Mouse (Mus musculus) hindbrain, embryonic 10.5 days (tissue): Measurements from ENCODE around the gene Sys1. TPM values are rescaled to one million over a fixed set of nuclear protein-coding genes. Genes with fewer than 3 reads are reported as not detected.

Experiments
- DNase-seq: peaks from one replicate; pipeline ENCODE4 v3.0.0-alpha.2; 2017; ENCODE audit warnings: low spot score
- H3K27ac ChIP-seq: fragments of 300-500 bp; sonication (generic); 2 replicates; pipeline ENCODE4 v1.5.1; 2016; ENCODE audit warnings: mild to moderate bottlenecking, moderate library complexity
- H3K27me3 ChIP-seq: fragments of 300-500 bp; sonication (generic); 2 replicates; pipeline ENCODE4 v1.6.1; 2016; ENCODE audit warnings: mild to moderate bottlenecking; ENCODE audit not compliant: poor library complexity, insufficient read depth, severe bottlenecking
- H3K36me3 ChIP-seq: fragments of 300-500 bp; sonication (generic); 2 replicates; pipeline ENCODE4 v1.6.1; 2016; ENCODE audit warnings: mild to moderate bottlenecking, moderate library complexity
- H3K4me1 ChIP-seq: fragments of 300-500 bp; sonication (generic); replicated peaks from 2 replicates; pipeline ENCODE4 v1.6.1; 2016; ENCODE audit warnings: mild to moderate bottlenecking
- H3K4me3 ChIP-seq: fragments of 300-500 bp; sonication (generic); 2 replicates; pipeline ENCODE4 v1.5.1; 2016; ENCODE audit warnings: mild to moderate bottlenecking, moderate library complexity
- H3K9me3 ChIP-seq: fragments of 300-500 bp; sonication (generic); 2 replicates; pipeline ENCODE4 v1.6.1; 2016; ENCODE audit warnings: mild to moderate bottlenecking, moderate library complexity
- WGBS: fragments of 180-500 bp; shearing (Covaris S2); methylation state at CpG from one replicate; pipeline ENCODE4 v1.1.7; 2016; 5-methylcytosine and 5-hydroxymethylcytosine counted together
- polyA plus RNA-seq: library from polyadenylated mRNA; unstranded; fragments of >200 nt; fragmentation: Nextera tagmentation; extraction: Ambion mirVana; gene quantifications from 2 replicates; pipeline ENCODE4 v1.2.1, GENCODE M21; 2016

The Sys1 gene
- polyA plus RNA-seq, 1 experiment from 2014 or later, result 76.4 TPM

DNA sequence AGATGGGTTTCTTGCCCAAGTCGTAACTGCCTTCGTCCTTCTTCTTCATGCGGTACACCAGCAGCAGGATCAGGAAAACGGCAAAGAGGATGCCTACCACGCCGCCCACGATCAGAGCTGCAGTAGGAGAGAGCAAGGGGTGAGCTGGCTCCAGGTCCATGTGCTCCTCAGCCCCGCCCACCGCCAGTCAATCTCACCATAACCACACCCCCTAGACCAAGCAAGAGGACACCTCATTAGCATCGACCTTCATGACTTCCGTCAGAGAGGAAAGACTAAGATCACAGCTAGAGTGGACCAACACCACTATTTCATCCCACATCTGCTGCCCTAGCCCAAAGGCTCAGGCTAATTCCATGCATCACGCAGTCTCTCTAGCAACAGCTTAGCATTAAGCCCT, 30.6 kb upstream of the Sys1 start:
- H3K9me3 ChIP-seq, result no peaks in the 10 kb centered on the region
- no peak for DNase-seq
- peaks cover 12% of the 10 kb centered on the region; the same call in 1 of the 2 replicates for H3K36me3 ChIP-seq
- H3K4me1 ChIP-seq, result peaks cover 26% of the 10 kb centered on the region
- 33% methylated on average over 12 of the region's 12 CpGs for WGBS
- H3K4me3 ChIP-seq, result no peak overlapping the region
- peaks cover 32% of the 10 kb centered on the region for H3K27me3 ChIP-seq
- H3K27ac ChIP-seq, result no peak overlapping the region

DNA sequence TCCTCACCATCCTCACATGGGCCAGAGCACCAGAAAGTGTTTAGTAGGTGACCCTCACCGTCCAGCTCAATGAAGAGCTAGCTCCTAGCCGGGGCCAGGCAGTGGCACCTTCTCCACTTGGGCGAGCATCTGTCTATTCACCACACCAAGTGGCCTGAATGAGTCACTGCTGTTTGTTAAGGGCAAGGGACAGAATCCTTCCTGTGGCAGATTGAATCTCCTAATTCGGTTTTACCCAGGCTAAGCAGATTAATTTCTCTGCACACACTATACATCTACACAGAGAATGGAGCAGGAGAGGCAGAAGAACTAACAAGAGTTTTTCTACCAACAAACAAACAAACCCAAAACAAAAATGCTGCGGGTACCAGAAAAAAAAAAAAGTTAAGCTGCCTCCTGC, 29.8 kb upstream of the Sys1 start:
- Histone ChIP-seq H3K4me1 (peaks cover 34% of the 10 kb centered on the region), H3K27me3 (peaks cover 37% of the 10 kb centered on the region), H3K4me3 (no peak overlapping the region), H3K27ac (no peak overlapping the region), H3K9me3 (no peaks in the 10 kb centered on the region), H3K36me3 (peaks cover 12% of the 10 kb centered on the region; the same call in 1 of the 2 replicates)
- DNase-seq, result no peak
- WGBS, result 86% methylated on average over 5 of the region's 5 CpGs

DNA sequence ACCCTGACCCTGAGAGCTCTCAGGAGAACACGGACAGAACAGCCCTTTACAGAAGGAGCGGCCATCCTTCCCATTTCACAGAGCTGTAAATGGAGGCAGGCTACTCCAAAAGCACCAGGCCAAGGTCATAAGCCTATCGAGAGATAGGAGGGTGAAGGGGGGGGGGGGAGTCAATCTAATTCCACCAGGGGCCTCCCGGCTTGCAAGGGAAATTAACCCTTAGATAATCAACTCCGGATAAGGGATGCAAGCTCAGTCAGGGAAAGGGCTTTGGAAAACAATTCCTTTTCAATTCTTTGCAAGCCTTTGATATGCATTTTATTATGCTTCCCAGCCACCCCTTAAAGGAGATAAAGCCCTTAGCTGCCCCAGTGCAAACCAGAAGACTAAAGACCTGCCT, 28.3 kb upstream of the Sys1 start:
- Histone ChIP-seq H3K9me3 (no peaks in the 10 kb centered on the region), H3K27ac (no peak overlapping the region), H3K36me3 (peaks cover 12% of the 10 kb centered on the region; the same call in 1 of the 2 replicates), H3K4me3 (no peak overlapping the region), H3K27me3 (peaks cover 37% of the 10 kb centered on the region), H3K4me1 (peaks cover 49% of the 10 kb centered on the region)
- WGBS, result 44% methylated on average over 5 of the region's 5 CpGs
- DNase-seq, result no peak

DNA sequence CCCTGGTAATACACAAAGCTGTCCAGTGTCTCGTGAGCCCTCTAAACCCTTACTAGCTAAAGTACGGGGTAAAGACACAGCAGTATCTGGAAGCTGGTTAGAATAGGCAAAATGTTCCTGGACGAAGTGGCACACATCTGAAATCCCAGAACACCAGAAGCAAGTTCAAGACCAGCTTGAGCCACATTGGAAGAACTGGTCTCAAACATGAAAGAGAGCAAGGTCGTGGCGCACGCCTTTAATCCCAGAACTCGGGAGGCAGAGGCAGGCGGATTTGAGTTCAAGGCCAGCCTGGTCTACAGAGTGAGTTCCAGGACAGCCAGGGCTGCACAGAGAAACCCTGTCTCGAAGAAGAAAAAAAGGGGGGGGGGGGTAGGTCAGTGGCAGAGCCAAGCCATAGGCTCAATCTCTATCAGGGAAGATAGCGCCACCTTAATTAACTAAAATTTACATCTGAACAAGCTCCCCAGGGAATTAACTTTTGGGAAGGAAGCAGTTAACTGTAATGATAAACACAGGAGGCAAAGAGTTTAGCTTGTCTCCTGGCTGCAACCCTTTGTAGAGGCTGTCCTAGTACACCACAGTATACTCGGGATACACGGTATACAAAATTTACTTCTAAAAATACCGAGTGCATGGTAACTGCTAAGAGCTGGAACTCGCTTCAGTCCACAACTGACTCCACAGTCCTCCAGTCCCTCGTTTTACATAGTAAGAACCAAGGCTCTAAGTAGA, 26.7 kb upstream of the Sys1 start:
- DNase-seq, result no peak
- Histone ChIP-seq H3K27me3 (peaks cover 37% of the 10 kb centered on the region), H3K36me3 (0 out of 2 replicates have a peak, but pooled peaks cover 10% of the 10 kb centered on the region), H3K9me3 (no peaks in the 10 kb centered on the region), H3K4me3 (no peak overlapping the region), H3K4me1 (peaks cover 53% of the 10 kb centered on the region), H3K27ac (no peak overlapping the region)
- WGBS, result 42% methylated on average over 15 of the region's 15 CpGs

DNA sequence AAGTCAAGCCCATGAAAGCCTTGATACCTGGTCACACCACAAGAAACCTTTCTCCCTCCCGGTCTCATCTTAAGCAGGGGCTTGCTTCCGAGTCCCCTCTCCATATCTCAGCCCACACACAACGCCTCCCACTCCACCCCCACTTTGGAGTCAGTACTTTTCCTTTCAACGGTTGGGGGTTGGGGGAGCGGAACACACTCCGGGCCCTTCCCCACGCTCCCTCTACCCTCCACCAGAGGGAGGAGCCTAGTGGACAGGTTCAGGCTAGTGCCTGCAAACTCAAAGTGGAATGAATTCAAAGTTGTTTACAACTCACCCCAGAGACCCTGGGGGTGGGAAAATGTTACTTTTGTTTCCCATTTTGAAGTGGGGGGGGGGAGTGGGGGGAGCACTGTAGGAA, 26.1 kb upstream of the Sys1 start:
- peak; percentile 21 for DNase-seq
- 0 out of 2 replicates have a peak, but pooled peaks cover 10% of the 10 kb centered on the region for H3K36me3 ChIP-seq
- H3K27ac ChIP-seq, result peak overlapping the region; percentile 31; the same call in 1 of the 2 replicates
- no peak overlapping the region for H3K4me3 ChIP-seq
- H3K9me3 ChIP-seq, result no peaks in the 10 kb centered on the region
- H3K4me1 ChIP-seq, result peaks cover 58% of the 10 kb centered on the region
- 18% methylated on average over 7 of the region's 7 CpGs for WGBS
- H3K27me3 ChIP-seq, result peaks cover 37% of the 10 kb centered on the region

DNA sequence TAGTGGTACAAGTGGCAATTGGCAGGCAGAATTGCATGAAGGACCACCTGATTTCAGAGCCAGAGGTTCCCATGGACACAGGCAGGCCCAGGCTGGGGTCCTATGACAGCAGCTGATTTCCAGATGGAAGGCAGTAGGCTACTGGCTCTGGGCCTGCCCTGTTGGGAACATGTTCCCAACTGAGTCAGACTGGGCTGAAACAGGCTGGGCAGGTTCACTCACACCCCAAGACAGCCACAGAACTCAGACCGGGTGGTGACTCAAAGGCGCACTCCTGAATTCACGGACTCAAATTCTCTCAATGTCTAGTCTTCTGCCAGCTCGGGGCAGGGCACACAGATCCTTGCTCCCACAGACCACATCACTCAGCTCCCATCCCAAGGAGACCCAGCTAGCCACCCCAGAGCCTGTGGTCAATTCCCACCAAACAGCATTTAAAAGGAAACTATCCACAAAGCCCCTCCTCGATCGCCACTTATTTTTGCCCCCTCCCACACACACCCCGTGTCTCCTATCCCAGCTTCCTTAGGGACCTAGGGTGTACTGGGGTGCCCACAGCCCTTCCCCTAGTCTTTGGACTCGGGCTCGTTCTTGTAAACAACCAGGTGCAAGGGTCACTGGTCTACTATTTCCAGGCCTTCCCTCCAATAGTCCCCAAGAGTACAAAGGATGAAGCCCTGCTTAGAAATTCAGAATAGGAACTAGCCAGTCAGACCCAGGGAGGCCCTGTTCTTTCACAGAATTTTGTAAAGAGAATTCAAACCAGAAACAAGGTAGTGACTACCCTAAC, 24.9 kb upstream of the Sys1 start:
- Histone ChIP-seq H3K27me3 (peaks cover 37% of the 10 kb centered on the region), H3K27ac (peak overlapping the region; percentile 65), H3K9me3 (no peaks in the 10 kb centered on the region), H3K4me3 (no peak overlapping the region), H3K36me3 (0 out of 2 replicates have a peak, but pooled peaks cover 10% of the 10 kb centered on the region), H3K4me1 (peaks cover 69% of the 10 kb centered on the region)
- peak; percentile 18 for DNase-seq
- WGBS, result 61% methylated on average over 9 of the region's 9 CpGs

DNA sequence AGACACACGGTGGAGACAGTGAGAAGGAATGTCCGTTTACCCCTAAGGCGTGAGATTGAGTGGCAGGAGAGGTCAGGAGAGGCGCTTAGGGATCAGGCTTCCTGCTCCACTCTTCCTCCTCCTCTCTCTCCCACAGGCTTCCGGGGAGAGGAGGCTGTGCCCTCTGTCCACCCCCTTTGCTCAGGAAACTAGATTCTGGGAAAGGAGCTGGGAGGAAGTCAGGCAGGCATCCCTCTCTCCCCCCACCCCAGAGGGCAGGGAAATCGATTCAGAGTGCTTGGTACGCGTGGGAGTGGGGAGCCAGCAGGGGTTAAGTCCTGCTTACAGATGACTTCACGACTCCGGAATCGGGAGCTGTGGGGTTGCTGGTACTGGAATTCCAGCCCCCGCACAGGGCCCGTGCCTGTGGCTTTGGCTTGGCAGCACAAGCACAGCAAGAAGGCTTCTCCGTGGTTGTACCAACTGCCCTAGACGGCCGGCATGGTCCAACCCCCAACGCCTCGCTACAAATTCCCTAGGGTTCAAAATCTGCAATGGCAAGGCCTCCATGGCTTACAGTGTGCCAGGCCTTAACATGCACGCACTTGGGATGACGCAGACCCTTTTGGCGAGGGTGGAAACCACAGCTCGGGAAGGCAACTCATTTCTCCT, 24.1 kb upstream of the Sys1 start:
- Histone ChIP-seq H3K36me3 (0 out of 2 replicates have a peak, but pooled peaks cover 10% of the 10 kb centered on the region), H3K9me3 (no peaks in the 10 kb centered on the region), H3K4me1 (peaks cover 73% of the 10 kb centered on the region), H3K27ac (peak overlapping the region; percentile 65), H3K27me3 (peaks cover 36% of the 10 kb centered on the region), H3K4me3 (no peak overlapping the region; the same call in 1 of the 2 replicates)
- WGBS, result 33% methylated on average over 22 of the region's 22 CpGs
- DNase-seq, result peak; percentile 28

DNA sequence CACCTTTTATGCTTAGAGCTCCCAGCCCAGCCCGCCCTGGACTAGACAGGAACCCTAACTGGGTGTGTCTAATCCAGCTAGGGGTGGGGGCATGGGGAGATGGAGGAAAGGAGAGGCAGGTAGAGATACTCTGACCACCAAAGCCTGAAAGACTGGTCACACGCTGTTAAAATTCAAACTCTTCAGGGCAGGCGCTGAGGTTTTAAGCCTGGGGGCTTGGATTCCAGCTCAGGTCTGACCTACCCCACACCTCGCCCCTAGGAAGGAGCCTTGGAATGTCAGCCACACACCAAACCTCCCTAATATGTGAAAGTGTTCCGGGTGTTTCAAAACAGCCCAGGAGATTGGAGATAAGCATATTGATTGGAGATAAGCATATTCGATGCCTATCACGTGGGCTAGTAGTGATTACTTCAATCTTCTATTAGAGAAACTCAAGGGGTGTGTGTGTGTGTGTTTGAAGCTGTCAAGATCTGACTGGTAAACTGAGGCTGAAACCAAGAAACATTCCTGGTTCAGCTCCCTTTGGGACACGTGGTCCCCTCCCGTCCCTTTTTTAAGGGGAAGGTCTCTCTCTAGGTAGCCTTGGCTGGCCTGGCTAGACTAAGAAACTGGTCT, 23.4 kb upstream of the Sys1 start:
- peaks cover 68% of the 10 kb centered on the region for H3K4me1 ChIP-seq
- peak overlapping the region; percentile 65; the same call in 1 of the 2 replicates for H3K27ac ChIP-seq
- WGBS, result 81% methylated on average over 9 of the region's 9 CpGs

DNA sequence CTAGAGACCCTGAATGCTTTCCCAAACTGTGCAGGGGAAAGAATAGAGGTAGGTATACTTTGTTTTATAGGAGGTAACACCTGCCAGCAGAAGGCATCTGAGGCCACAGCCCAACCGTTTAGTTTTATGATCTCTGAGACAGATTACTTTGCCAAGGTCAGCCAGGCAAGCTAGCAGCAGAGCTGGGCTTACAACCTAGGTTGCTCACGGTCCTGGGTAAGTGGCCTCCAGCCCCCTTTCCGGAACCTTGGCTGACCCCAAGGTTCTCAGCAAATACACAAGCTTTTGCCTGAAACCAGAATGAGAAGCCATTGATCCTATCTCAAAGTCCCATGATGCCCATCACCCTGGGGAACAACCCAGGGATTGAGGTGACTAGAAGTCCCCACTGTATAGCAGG, 22.1 kb upstream of the Sys1 start:
- H3K9me3 ChIP-seq, result no peaks in the 10 kb centered on the region
- WGBS, result 89% methylated on average over 3 of the region's 3 CpGs
- DNase-seq, result no peak
- no peak overlapping the region for H3K27ac ChIP-seq
- H3K4me3 ChIP-seq, result no peak overlapping the region
- peaks cover 19% of the 10 kb centered on the region for H3K27me3 ChIP-seq
- no peaks in the 10 kb centered on the region for H3K36me3 ChIP-seq
- peaks cover 57% of the 10 kb centered on the region for H3K4me1 ChIP-seq

More for the DNA sequence above, 23.4 kb upstream of the Sys1 start:
- no peak for DNase-seq
- no peak overlapping the region for H3K4me3 ChIP-seq
- H3K36me3 ChIP-seq, result 0 out of 2 replicates have a peak, but pooled peaks cover 5% of the 10 kb centered on the region
- no peaks in the 10 kb centered on the region for H3K9me3 ChIP-seq
- H3K27me3 ChIP-seq, result peaks cover 29% of the 10 kb centered on the region

DNA sequence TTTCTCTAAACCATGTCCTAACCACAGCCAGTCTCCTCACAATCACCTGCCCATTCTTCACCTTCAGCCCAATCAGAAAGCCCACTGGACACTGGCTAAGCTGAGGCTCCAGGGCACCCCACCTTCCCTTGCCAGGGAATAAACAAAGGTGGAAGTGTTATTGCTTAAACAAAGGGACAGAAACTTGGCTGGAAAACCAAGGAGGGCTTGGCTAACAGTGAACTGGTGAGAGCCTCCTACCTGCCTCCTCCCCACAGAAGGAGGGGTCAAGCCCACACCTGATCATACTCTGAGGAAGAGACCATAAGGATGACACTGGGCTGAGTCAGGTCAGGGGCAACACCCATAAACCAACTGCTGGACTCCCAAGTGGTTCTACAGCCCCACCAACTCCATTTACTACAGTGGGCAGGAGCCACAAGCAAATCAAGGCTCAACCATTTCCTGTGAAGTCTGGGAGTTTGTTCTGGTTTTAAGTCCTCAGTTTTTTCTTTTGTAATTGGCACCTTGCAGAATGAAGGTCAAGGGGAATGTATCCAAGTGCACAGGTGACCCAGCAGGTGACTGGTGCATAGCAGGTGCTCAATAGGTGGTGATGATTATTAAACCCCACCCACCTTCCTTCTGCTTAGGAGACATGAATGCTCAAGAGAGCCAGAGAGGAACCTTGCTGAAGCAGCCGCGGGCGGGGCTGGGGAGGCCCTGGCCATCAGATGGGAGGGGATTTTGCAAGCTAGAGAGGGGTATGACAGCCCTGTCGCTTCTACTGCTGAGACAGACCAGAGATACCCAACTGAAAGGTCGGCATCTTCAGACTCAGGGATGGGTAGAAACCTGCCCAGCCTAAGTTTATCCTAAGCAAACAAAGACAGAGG, 21.3 kb upstream of the Sys1 start:
- Histone ChIP-seq H3K27me3 (peaks cover 17% of the 10 kb centered on the region), H3K36me3 (no peaks in the 10 kb centered on the region), H3K4me1 (peaks cover 57% of the 10 kb centered on the region), H3K9me3 (no peaks in the 10 kb centered on the region), H3K4me3 (no peak overlapping the region), H3K27ac (no peak overlapping the region)
- 49% methylated on average over 5 of the region's 5 CpGs for WGBS
- DNase-seq, result no peak

DNA sequence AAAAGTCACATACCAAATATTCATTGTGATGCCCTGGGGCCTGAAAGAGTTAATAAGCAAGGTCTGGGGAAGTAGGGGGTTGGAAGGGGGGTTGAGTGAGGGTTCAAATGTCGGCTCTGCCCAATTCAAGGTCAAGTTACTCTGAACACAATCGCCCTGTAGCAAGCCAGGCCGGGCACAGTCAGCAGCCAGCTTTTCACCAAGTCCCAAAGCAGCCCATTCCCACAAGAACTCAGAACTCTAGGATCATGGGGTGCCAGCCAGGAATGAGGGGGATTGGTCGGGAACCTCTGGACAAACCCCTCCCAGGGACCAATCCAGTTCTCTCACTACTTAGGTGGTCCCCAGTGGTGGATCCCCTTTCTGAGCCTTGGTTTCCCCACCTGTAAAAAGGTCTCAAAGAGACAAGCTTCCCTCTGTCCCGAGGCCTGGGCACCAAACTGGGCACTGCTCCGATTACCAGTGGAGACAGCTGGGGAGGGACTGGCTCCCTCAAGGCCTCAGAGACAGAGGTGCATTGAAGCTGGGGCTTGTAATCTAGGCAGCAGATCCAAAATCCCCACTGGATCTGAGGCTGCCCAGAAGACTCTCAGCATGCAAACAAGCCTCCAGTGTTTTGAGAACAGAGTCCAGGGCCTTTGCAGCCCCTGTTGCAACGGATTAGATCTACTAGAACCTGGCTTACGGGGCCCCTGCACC, 20.4 kb upstream of the Sys1 start:
- no peak for DNase-seq
- Histone ChIP-seq H3K36me3 (no peaks in the 10 kb centered on the region), H3K9me3 (no peaks in the 10 kb centered on the region), H3K27ac (peak overlapping the region; percentile 16), H3K4me1 (peaks cover 55% of the 10 kb centered on the region), H3K4me3 (no peak overlapping the region; the same call in 1 of the 2 replicates), H3K27me3 (peaks cover 22% of the 10 kb centered on the region)
- 23% methylated on average over 8 of the region's 8 CpGs for WGBS
